In the genomic region with DNA sequence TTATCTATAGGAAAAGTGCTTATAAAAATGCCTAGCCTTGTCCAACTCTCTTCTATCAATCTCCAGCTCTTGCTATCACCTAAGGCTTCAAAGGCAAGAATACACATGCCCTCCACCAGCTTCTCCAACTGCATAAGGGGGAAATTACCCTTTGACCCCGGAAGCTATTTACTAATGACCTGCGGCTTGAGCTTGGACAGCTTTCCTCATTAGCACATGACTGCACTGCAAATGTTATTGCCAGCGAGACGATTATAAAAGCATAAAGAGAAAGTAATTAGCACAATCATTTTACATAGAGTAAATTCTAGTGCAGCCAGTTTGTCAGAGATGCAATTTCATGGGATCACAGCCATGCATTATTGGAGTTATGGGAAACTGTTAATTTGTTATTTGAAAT, we compare ENCODE assay signal across 6 mouse cellular contexts.
"Had no signal": no experiment of that assay in that cellular context is flagged by ENCODE, and none has a peak within 500 bp of the region (broad histone marks: within the 10 kb centered on the region; RNA-seq: fewer than 3 reads in every experiment).

No protein-coding gene starts in this region.

- DNase-seq: layer of hippocampus, adult 9-11 months; lung, adult 18-20 months; right cerebral cortex, postnatal 4 days; spleen, adult 18-20 months; thymus, adult 18-20 months; thymus, postnatal 14 days had no signal
